Mouse (Mus musculus) spleen, postnatal 14 days (tissue): ENCODE results near the gene Ccl9.

ENCODE experiments used
- DNase-seq, 2 experiments: peaks; one replicate each; pipeline ENCODE4 v3.0.0; 2021 to 2022; ENCODE audit warnings: low spot score in 2 of 2

The Ccl9 gene

DNA sequence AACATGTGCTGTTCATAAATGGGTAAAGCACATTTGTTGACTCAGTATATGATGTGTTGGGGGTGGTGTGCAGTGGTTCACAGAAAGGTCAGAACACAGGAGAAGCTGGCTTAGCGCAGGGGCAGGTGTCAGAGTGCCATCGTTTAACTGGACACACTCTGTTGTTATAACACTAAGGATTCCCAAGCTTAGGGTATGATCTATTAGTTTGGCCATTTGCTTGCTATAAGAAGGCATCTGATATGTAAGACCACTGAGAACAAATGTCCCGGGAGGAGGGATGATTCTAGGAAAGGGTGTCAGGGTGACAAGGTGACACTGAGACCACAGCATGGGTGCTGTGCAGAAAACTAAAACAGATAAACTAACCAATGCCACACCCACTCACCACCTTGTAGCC lies 41.6 kb downstream of the Ccl9 start:
- no peak for DNase-seq

DNA sequence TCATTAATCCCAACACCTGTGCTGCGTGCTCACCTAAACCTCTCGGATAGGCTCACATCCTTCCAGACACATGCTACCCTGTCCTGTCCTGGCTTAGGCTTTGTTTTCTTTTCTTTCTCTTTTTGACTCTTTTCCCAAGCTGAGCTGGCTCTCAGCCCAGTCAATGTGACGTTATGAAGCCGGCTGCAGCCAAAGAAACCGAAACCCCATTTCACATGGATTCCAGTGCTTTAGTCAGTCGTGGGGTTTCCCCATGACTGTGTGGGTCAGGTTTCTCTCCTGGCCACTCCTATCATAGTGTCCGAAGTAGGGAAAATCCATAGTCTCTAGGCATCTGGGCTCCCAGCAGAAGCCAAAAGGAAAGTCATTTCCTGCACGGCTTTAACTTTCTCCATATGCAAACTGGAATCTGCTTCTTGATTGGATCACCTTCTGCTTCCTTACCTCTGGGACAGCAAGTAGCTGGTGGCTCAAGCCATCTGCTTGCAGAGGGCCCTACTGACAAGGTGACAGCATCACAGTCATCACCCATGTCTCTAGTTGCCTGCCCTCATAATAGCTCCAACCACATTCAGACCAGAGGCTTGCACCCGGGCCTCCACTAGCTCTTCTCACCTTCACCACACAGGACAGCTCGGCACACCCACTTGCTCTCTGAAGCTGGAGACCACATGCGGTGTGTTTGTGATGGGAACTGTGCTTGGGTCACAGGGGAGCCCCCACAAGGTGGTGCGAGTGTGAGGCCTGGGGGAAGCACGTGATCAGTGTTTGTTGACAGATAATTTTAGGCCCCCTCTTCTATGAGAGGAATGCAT lies 43.6 kb downstream of the Ccl9 start:
- no peak for DNase-seq

DNA sequence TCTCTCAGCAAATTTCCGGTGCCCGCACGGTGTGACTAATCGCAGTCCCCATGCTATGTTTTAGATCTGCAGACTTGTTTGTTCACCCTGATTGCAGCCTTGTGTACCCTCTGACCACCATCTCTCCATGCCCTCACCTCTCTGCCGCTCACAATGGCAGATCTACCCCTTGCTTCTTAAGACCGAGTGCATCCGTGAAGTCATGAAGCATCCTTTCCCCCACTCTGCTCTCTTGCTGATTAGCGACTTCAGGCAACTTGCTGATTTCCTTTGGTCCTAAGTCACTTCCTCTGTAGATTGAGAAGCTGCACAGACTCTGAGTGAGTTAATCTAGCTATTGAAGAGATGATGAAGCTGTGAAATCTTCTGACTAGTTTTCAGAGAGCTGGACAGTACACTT lies 44.3 kb downstream of the Ccl9 start:
- no peak for DNase-seq

DNA sequence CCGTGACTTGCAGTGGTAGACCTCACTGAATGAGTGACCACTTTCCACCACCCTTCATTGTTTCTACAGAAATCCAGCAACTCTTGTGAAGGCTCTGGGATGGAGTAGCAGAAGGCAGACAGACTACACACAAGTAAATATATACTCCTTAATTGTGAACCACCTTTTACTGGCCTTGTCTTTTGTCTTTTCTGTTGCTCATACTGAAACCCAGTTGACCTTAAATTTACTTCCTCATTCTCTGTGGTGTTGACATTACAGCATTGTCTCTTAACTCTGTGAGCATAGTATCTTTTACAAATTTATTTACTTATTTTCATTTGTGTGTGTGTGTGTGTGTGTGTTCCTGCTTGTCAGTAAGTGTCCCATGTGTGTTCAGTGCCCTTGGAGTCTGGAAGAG lies 45.2 kb downstream of the Ccl9 start:
- DNase-seq: no peak

DNA sequence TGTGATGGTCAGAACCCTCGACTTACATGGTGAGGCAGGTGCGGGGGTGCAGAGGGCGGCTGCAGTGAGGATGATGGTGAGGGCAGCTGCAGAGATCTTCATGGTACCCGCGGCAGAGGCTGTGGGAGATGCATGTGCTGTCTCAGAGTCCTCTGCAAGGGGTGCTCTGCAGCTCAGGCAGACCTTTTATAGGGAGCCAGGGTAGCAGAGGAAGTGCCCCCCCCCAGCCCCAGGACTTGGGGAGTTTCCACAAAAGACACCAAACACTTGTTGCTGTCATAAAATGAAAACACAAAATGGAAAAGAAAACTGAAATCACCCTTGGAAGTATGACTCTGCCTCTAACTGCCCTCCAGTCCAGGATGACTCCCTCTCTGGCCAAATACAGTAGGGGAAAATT lies 48.1 kb downstream of the Ccl9 start, which contains the start of gene Ccl5:
TSS of gene Ccl5 (minus strand) at position 159 of the 400 bp plus-strand sequence.
- DNase-seq: no peak

DNA sequence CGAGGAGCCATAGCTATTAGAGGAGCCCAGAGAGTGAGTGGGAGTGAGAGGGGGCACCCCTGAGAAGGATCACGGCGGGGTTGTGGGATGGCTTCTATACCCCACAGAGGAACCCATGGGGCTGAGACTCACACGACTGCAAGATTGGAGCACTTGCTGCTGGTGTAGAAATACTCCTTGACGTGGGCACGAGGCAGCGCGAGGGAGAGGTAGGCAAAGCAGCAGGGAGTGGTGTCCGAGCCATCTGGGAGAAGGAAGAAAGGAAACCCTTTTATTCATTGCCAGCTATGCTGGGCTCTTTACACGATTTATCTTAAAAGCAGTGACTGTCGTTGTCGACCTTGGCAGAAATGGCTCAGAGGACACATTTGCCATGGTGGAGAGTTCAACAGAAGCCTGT lies 49.4 kb downstream of the Ccl9 start:
- no peak for DNase-seq
